Mouse (Mus musculus) lung, adult 2 months (tissue): ENCODE data around the gene Scn10a.

Experiments used
- CTCF ChIP-seq: fragments of 200-500 bp; IDR thresholded peaks from 2 replicates; pipeline ENCODE4 v1.5.1; 2011; ENCODE audit warnings: mild to moderate bottlenecking, low read length, control low read depth; ENCODE audit not compliant: insufficient read depth
- POLR2A ChIP-seq: fragments of 200-500 bp; IDR thresholded peaks from 2 replicates; pipeline ENCODE4 v1.6.1; 2011; ENCODE audit warnings: low read depth, mild to moderate bottlenecking, control low read depth, low read length, borderline replicate concordance; ENCODE audit errors: extremely low read depth

- TF ChIP-seq CTCF (no peak), POLR2A (no peak)
Observed at GRCm38 (mm10) chr9:119743900-119744299, 24.8 kb upstream of the Scn10a start.
